Mouse (Mus musculus) cerebellum, postnatal 25 days (tissue): ENCODE measurements at regions not wholly inside any gene's neighbourhood (a gene's known extent, or its start where the extent isn't known, plus 50 kb on each side); places are given as distances from the start of the nearest gene placed in this dataset.

ENCODE experiments used
- DNase-seq, 2 experiments: peaks; one replicate each; pipeline ENCODE4 v3.0.0; 2021; ENCODE audit warnings: mixed read lengths in 2 of 2

DNA sequence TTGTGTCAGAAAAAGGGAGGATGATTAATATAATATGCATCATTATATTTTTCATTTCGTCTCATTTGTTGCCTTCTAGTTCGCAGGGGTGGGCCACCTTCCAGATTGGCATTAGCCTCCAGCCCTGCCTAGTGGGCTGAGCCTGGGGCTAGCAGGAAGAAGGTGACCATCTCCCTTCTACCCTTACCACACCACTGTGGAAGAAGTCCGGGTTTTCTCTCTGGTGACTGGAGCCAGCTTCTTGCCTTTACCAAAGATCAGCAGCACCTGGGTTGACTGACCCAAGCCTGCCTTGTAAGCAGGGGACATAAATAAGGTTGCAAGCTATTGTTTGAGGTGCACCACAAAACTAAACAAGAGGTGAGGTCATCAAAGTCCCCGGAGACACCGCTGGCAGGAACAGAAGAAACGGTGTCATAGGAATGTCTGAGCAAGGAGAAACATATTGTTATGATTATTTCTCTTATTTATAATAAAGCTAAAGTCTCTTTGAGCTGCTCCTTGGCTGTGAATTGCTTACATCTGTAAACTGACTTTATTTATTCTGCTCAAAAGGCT is 286.9 kb upstream of the Zfp703 start:
- peak; percentile 29 to 30 for DNase-seq

GRCm38 (mm10) chr8:26697579-26698084 is 279.5 kb upstream of the Zfp703 start:
- no peak for DNase-seq

- no peak for DNase-seq
Measured at GRCm38 (mm10) chr8:26698580-26698979, 278.5 kb upstream of the Zfp703 start.

- DNase-seq: no peak
Measured at GRCm38 (mm10) chr8:26706048-26706767, 270.9 kb upstream of the Zfp703 start.

- no peak for DNase-seq
Measured at GRCm38 (mm10) chr8:26706768-26707156, 270.4 kb upstream of the Zfp703 start.

- no peak for DNase-seq
Measured at GRCm38 (mm10) chr8:26713836-26714235, 263.3 kb upstream of the Zfp703 start.

- DNase-seq: no peak
Measured at GRCm38 (mm10) chr8:26714714-26715113, 262.4 kb upstream of the Zfp703 start.

DNA sequence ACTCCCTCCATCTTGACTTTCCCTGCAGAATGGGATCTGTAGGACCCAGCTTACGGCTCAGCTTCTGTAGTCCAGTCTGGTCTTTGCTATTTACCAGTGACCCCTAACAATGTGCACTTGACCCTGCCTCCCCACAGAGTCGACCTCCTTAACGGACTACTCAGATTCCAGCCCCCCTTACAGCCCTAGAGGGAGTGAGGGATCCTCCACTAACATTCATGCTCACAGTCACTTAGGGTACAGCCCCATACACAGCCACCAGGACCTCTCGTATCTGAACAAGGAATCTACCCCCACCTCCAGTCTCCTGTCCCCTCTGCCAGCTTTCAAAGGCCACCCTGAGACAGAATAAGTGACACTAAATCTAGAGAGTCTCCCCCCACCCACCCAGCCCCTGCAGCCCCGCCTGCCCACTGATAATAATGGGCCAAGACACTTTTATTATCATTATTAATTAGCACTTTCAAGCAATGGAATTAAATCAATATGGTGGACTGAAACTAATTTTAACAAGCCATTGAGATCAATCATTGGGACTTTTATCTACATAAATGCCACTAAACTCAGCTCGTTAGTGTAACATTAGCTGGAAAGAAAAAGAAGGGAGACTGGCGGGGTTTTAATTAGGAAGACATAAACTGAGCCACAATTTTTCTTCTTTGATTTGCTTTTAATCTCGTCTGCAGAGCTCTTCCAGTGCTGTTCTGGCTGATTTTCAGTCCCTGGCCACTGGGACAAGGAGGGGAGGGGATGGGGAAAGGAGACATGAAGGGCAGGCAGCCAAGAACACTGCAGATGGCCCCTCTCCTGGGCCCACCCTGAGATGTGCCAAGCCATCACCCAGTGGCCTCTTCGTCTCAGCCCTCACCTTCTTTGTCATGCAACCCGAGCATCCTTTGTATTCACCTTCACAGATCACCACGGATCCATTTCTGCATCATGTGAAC is 258.4 kb upstream of the Zfp703 start:
- no peak for DNase-seq

DNA sequence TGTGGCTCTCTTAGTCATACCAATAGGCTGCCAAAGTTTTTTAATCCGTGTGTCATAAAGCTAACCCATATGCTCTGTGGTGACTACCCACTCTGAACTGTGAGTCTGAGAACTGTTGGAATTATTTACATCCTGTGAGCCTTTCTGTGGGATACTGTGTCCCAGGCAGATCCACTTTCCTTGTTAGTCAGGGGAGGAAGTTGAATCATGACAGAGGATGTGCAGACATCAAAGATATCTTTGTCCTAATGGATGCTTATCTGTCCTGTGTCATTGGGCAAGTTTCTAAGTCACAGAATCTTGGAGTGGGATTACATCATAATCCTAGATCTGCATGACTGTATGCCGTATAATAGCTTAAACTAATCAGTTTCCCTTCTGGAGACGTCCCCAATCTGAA is 254.4 kb upstream of the Zfp703 start:
- DNase-seq: peak; percentile 50 to 63

- DNase-seq: no peak
Measured at GRCm38 (mm10) chr8:26724628-26725027, 252.5 kb upstream of the Zfp703 start.

GRCm38 (mm10) chr8:26725521-26725920 is 251.6 kb upstream of the Zfp703 start:
- no peak for DNase-seq

DNA sequence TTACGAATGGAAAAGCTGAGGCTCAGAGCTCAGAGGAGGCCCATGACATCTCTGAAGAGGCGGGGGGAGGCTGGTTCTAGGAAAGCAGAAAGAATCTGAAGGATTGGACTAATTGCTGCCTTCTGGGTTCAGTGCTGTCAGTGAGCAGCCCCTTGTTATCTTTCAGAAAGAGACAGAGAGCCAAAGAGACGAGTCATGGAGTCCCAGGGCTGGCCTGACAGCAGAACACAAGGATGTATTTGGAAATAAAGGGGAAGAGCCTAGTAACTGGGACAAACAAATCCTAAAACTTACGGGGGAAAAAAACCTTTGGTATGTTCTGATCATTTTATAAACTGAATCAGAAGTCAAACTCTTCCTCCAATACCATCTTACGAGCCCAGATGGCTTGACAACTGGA is 247.8 kb upstream of the Zfp703 start:
- no peak for DNase-seq

GRCm38 (mm10) chr8:26731111-26731510 is 246.0 kb upstream of the Zfp703 start:
- DNase-seq: no peak

GRCm38 (mm10) chr8:26744424-26744823 is 232.7 kb upstream of the Zfp703 start:
- DNase-seq: no peak

DNA sequence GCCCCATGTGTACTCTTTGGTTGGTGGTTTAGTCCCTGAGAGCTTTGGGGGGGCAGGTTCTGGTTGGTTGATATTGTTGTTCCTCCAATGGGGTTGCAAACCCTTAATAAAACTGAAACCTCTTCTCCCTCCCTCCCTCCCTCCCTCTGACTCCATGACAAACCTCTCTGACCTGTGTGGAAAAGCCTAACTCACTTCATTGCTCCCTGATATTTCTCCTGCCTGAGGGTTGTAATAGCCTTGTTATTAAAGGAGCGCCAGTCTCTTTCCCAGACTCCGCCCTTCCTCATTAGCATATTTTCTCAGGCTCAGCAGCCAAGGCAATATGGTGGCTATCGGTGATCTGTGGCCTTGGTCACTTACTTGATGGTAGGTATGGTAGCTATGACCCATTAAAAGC is 230.3 kb upstream of the Zfp703 start:
- no peak for DNase-seq

DNA sequence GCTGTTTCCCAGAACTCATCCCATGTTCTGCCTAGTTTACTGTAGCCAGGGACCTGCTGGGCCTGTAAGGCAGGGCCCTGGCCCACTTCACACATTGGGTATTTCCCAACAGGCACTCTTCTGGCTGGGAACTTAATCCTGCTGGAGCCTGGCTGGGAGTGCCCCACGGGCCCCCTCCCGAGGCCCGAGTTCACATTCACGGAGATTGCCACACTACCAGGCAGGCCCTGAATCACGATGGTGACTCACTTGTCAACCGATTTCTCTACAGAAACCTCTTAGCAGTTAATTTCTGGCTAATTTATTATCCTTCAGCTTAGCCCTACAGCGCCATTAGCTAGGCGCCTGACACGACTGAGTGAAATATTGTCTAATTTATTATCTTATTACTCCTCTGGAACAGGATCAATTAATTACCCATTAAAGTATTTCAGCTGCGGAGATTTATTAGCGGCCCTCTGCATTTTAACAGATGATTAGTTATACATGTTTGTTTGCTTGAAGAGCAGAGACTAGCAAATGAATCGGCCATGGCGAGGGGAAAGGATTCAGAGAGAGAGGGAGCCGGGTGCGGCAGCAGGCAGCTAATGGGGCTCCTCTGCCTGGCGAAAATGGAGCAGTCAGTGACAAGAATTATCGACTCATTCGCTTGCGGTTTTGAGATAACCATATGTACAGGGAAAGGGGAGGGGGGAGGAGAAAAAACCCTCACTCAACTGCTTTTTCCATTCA is 229.7 kb upstream of the Zfp703 start:
- peak; percentile 70 to 72 for DNase-seq

DNA sequence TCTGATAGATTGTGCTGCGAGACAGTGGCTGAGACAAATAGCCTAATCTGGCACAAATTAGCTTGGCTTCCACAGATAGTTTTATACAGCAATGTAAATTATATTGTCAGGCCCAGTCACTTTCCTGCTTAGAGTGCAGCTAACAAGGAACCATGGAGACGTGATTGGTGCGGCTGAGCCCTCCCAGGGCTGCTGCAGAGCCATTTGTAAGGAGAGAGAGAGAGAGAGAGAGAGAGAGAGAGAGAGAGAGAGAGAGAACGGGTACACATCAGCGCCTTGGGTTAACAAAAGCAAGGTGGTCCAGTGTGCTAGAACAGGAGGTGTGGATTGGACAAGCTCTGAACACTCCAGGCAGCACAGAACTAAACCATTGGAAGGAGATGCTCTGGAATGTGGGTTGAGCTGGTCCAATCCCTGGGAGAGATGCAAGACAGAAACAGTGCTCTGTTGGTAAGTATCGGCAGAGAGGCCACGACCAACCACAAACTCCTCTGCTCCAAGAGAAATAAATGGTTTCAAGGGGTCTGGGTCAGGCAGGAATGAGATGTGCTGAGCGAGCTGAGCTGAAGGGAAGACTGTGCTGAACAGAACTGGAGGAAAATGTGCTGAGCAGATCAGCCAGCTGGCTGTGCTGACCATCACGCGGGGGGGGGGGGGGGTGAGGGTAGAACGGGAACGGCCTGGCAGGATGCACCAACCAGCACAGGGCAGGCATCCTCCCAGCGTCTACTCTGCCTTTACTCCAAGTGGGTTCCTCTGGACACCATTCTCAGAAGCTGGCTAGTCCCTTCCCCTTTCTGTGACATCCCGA is 228.8 kb upstream of the Zfp703 start:
- DNase-seq: peak; percentile 74 to 76

GRCm38 (mm10) chr8:26748972-26749291 is 228.2 kb upstream of the Zfp703 start:
- peak; percentile 70 to 79 for DNase-seq

DNA sequence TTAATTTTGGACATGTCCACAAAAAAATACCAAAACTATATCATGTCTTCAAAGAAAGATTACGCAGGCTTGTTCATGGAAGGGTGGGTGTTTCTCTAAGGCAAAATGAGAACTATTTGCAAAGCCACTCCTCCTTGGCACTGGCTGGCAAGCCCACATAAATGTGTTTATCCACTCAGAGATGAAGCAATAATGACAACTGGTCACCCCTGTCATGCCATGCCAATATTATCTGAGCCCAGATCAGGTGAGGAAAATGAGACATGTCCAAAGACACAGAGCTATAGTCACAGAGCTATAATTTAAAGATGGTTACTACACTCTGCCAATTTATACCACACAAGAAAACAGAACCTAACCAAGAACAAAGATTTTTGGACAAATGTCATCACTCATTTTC is 227.0 kb upstream of the Zfp703 start:
- no peak for DNase-seq

DNA sequence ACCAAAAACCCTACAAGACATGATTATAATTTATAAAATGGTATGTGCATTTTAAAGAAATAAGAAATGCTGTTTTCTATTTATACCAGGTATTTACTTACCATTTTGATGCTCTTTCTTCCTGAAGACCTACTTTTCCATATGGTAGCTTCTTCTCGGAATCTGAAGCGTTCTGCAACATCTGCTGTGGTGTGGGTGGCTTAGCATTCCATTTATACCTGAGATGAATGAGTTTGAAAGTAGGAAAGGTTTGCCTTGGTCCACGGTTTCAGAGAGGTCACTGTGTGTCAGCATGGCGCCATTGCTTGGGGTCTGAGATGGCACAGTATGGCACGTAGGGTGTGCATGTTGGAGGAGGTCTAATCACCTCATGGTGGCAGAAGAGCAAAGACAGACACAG is 225.5 kb upstream of the Zfp703 start:
- no peak for DNase-seq

DNA sequence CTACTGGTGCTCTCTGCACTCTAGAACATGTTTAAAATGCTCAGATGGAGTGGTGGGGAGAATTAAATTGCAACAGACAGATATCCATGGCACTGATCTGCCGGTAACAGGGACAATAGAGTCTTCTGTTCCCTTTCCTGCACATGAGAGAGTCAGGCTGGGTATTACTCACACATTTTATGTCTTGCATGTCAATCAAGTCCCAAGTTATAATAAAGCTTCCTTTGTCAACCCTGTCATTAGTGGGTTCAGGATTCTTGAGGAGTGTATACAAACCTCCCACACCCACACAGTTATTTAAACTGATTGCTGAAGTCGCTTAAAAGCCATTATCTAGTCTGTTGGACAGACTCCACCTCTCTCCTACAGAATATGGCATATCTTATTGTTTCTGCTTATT is 220.7 kb upstream of the Zfp703 start:
- DNase-seq: no peak

DNA sequence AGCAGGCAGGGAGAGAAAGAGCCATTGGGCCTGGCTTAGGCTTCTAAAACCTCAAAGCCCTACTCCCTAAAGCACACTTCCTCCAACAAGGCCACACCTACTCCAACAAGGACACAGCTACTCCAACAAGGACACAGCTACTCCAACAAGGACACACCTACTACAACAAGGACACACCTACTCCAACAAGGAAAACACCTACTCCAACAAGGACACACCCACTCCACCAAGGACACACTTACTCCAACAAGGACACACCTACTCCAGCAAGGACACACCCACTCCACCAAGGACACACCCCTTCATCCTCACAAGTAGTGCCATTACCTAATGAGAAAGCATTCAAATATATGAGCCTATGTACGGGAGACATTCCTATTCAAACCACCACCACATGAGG is 216.4 kb upstream of the Zfp703 start:
- DNase-seq: no peak
